Mouse (Mus musculus): ENCODE measurements around the gene Eef1akmt3. TPM values are rescaled to one million over a fixed set of nuclear protein-coding genes. Genes with fewer than 3 reads are reported as not detected.
"Not testable (repeated sequence)": the region's sequence is repeated elsewhere in the genome, so short reads cannot be mapped to it uniquely, and the experiment has no call there.

Eef1akmt3 gene
- total RNA-seq, 1 experiment: 0.49 TPM

DNA sequence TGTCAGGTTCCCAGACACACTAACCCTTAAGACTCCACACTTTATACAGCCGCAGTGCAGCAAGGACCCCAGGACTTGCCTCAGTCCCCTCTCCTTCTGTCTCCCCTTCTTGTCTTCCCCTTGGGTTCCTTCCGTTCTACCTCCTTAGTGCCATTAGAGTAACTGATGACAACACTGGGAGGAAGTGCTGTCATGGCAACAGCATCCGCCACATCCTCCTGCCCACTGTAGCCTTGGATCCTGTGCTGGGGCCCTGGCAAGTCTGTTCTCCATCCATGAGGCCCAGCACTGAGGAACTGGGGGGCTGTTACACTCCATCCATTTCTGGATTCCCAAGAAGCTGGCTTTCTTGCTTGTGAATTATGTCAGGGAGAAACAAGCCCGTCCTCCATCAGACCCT lies 34.8 kb upstream of the Eef1akmt3 start:
- DNase-seq (ENCODE audit: low read depth, low spot score): no peak
- Histone ChIP-seq H3K9ac (ENCODE audit: insufficient read depth, low read depth, low read length, poor library complexity, severe bottlenecking) (no peak overlapping the region), H3K4me3 (ENCODE audit: insufficient read depth in 1 of 2, low read depth in 1 of 2, low read length in 2 of 2, poor library complexity in 1 of 2, severe bottlenecking in 1 of 2) (no peak overlapping the region), H3K9me3 (ENCODE audit: control insufficient read depth, insufficient read depth, low read depth, low read length) (no peaks in the 10 kb centered on the region), H3K27ac (ENCODE audit: insufficient read depth, low read depth, low read length, poor library complexity, severe bottlenecking) (no peak overlapping the region), H3K4me1 (ENCODE audit: control insufficient read depth in 2 of 2, insufficient read depth in 2 of 2, low read length in 2 of 2, poor library complexity in 1 of 2) (peaks cover 0 to 12% of the 10 kb centered on the region in 2 experiments; a peak in 1 of 4 replicates), H3K36me3 (ENCODE audit: control insufficient read depth, insufficient read depth, low read length, poor library complexity, severe bottlenecking) (no peaks in the 10 kb centered on the region)
- in situ Hi-C loops (cut with MboI; ENCODE audit: low sequenced_read_pairs in 2 of 2, unreplicated experiment in 2 of 2): no loop called here
- TF ChIP-seq CHD2 (IDR thresholded peaks at IDR 0.05; ENCODE audit: low read depth, low read length): no peak

DNA sequence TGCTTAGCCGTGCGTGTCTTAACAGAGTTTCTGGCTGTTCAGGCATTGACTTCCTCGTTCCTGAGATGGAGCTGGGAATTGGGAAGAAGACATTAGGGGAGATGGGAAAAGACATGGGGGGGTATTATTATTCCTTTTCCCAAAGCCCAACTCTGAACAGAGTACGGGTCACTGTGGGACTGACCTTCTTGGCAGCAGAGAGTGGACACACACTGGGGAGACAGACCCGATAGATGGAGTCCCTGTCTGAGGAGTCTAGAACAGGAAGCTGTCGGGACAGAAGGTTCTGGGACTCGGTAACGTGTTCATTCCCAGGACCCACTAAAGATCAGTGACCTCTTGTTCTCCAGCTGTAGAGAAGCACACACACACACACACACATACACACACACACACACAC lies 34.3 kb upstream of the Eef1akmt3 start:
- no peaks in the 10 kb centered on the region for H3K9me3 ChIP-seq (ENCODE audit: control insufficient read depth, insufficient read depth, low read depth, low read length)
- H3K4me3 ChIP-seq (ENCODE audit: insufficient read depth in 1 of 2, low read depth in 1 of 2, low read length in 2 of 2, poor library complexity in 1 of 2, severe bottlenecking in 1 of 2): no peak overlapping the region
- no peak for DNase-seq (ENCODE audit: low read depth, low spot score)
- H3K4me1 ChIP-seq (ENCODE audit: control insufficient read depth in 2 of 2, insufficient read depth in 2 of 2, low read length in 2 of 2, poor library complexity in 1 of 2): peaks cover 0 to 9% of the 10 kb centered on the region in 2 experiments; a peak in 1 of 4 replicates
- H3K27ac ChIP-seq (ENCODE audit: insufficient read depth, low read depth, low read length, poor library complexity, severe bottlenecking): no peak overlapping the region
- no peak overlapping the region for H3K9ac ChIP-seq (ENCODE audit: insufficient read depth, low read depth, low read length, poor library complexity, severe bottlenecking)
- H3K36me3 ChIP-seq (ENCODE audit: control insufficient read depth, insufficient read depth, low read length, poor library complexity, severe bottlenecking): no peaks in the 10 kb centered on the region
- in situ Hi-C loops (cut with MboI; ENCODE audit: low sequenced_read_pairs in 2 of 2, unreplicated experiment in 2 of 2): no loop called here
- TF ChIP-seq ZC3H11A (IDR thresholded peaks at IDR 0.05; ENCODE audit: borderline replicate concordance, low read depth, low read length) (no peak), CHD2 (IDR thresholded peaks at IDR 0.05; ENCODE audit: low read depth, low read length) (no peak), MAFK (IDR thresholded peaks at IDR 0.05; ENCODE audit: insufficient read depth, low read depth, low read length) (no peak), ZNF384 (IDR thresholded peaks at IDR 0.05; ENCODE audit: low read depth, low read length) (no peak), HCFC1 (IDR thresholded peaks at IDR 0.05; ENCODE audit: borderline replicate concordance, insufficient read depth, low read length) (no peak)

DNA sequence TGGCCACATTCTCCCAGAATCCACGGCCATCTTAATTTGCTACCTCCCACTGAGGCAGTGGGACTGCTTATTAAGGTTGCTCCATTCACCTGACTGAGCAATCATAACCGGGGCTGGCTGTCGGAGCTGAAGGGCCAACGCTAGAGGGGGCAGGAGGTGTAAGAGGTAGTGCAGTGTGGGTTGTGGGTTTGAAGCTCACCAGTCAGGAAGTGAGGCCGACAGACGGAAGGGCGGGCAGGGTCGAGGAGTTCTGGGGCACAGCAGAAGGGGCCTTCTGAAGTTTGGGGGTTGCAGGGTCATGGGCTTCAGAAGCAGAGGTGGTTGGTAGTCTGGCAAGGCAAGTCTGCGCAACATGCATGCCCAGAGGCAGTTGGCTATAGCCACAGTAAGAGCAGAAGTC lies 33.8 kb upstream of the Eef1akmt3 start, which contains the start of gene Agap2:
Gene Agap2 (plus strand): TSS at position 205 of the 400 bp plus-strand sequence.
- no peak for TF ChIP-seq CHD2 (IDR thresholded peaks at IDR 0.05; ENCODE audit: low read depth, low read length)
- TF ChIP-seq MAFK (IDR thresholded peaks at IDR 0.05; ENCODE audit: insufficient read depth, low read depth, low read length): no peak
- no peak for TF ChIP-seq HCFC1 (IDR thresholded peaks at IDR 0.05; ENCODE audit: borderline replicate concordance, insufficient read depth, low read length)
- no peak for TF ChIP-seq ZC3H11A (IDR thresholded peaks at IDR 0.05; ENCODE audit: borderline replicate concordance, low read depth, low read length)
- TF ChIP-seq ZNF384 (IDR thresholded peaks at IDR 0.05; ENCODE audit: low read depth, low read length): no peak
- no peak for DNase-seq (ENCODE audit: low read depth, low spot score)
- Histone ChIP-seq H3K27ac (ENCODE audit: insufficient read depth, low read depth, low read length, poor library complexity, severe bottlenecking) (no peak within 1 kb of the TSS), H3K36me3 (ENCODE audit: control insufficient read depth, insufficient read depth, low read length, poor library complexity, severe bottlenecking) (no peaks in the 10 kb centered on the region), H3K9me3 (ENCODE audit: control insufficient read depth, insufficient read depth, low read depth, low read length) (no peaks in the 10 kb centered on the region), H3K4me3 (ENCODE audit: insufficient read depth in 1 of 2, low read depth in 1 of 2, low read length in 2 of 2, poor library complexity in 1 of 2, severe bottlenecking in 1 of 2) (no peak within 1 kb of the TSS), H3K9ac (ENCODE audit: insufficient read depth, low read depth, low read length, poor library complexity, severe bottlenecking) (no peak within 1 kb of the TSS), H3K4me1 (ENCODE audit: control insufficient read depth in 2 of 2, insufficient read depth in 2 of 2, low read length in 2 of 2, poor library complexity in 1 of 2) (peaks cover 0 to 5% of the 10 kb centered on the region in 2 experiments; a peak in 1 of 4 replicates)
- in situ Hi-C loops (cut with MboI; ENCODE audit: low sequenced_read_pairs in 2 of 2, unreplicated experiment in 2 of 2): no loop called here

DNA sequence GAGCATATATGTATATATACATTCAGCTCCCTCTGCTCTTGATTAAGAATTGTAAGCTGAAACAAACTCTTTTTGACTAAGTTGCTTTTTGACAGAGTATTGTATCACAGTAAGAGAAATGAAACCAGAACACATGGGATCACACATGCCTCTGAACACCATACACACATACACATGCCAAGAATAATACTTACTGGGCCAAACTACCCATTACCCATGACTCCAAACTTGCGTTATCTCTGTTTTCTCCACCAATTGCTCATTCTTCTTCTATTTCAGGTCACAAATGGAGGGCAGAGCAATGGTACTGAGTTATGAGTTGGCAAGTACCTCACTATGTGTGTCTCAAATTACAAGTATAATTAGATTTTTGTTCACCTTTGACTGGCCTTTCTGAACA lies 32.7 kb upstream of the Eef1akmt3 start:
- no peak overlapping the region for H3K27ac ChIP-seq (ENCODE audit: insufficient read depth, low read depth, low read length, poor library complexity, severe bottlenecking)
- no peaks in the 10 kb centered on the region for H3K36me3 ChIP-seq (ENCODE audit: control insufficient read depth, insufficient read depth, low read length, poor library complexity, severe bottlenecking)
- TF ChIP-seq MAFK (IDR thresholded peaks at IDR 0.05; ENCODE audit: insufficient read depth, low read depth, low read length) (no peak), ZC3H11A (IDR thresholded peaks at IDR 0.05; ENCODE audit: borderline replicate concordance, low read depth, low read length) (no peak), ZNF384 (IDR thresholded peaks at IDR 0.05; ENCODE audit: low read depth, low read length) (no peak), CHD2 (IDR thresholded peaks at IDR 0.05; ENCODE audit: low read depth, low read length) (no peak), HCFC1 (IDR thresholded peaks at IDR 0.05; ENCODE audit: borderline replicate concordance, insufficient read depth, low read length) (no peak)
- in situ Hi-C loops (cut with MboI; ENCODE audit: low sequenced_read_pairs in 2 of 2, unreplicated experiment in 2 of 2): no loop called here
- H3K9me3 ChIP-seq (ENCODE audit: control insufficient read depth, insufficient read depth, low read depth, low read length): no peaks in the 10 kb centered on the region
- H3K4me1 ChIP-seq (ENCODE audit: control insufficient read depth in 2 of 2, insufficient read depth in 2 of 2, low read length in 2 of 2, poor library complexity in 1 of 2): peaks cover 0 to 5% of the 10 kb centered on the region in 2 experiments; a peak in 1 of 4 replicates
- H3K4me3 ChIP-seq (ENCODE audit: insufficient read depth in 1 of 2, low read depth in 1 of 2, low read length in 2 of 2, poor library complexity in 1 of 2, severe bottlenecking in 1 of 2): no peak overlapping the region
- no peak for DNase-seq (ENCODE audit: low read depth, low spot score)
- no peak overlapping the region for H3K9ac ChIP-seq (ENCODE audit: insufficient read depth, low read depth, low read length, poor library complexity, severe bottlenecking)

DNA sequence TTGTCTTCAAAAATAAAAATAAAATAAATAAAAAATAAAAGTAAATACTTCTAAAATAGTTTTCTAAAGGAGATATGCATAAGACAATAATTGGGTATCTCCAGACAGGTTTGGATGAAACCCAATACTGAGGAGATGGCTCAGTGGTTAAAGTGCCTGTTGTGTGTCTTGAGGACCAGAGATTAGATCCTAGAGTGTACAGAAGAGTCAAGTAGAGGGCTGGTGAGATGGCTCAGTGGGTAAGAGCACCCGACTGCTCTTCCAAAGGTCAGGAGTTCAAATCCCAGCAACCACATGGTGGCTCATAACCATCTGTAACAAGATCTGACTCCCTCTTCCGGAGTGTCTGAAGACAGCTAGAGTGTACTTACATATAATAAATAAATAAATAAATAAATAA lies 31.7 kb upstream of the Eef1akmt3 start:
- in situ Hi-C loops (cut with MboI; ENCODE audit: low sequenced_read_pairs in 2 of 2, unreplicated experiment in 2 of 2): not testable (repeated sequence)

DNA sequence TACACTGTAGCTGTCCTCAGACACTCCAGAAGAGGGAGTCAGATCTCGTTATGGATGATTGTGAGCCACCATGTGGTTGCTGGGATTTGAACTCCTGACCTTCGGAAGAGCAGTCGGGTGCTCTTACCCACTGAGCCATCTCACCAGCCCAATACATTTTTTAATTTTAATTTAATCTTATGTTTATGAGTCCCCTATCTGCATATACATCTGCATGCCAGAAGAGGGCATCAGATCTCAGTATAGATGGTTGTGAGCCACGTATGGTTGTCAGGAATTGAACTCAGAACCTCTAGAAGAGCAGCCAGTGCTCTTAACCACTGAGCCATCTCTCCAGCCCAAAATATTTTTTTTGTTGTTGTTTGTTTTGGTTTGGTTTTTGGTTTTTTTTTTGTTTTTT lies 31.0 kb upstream of the Eef1akmt3 start:
- H3K9ac ChIP-seq (ENCODE audit: insufficient read depth, low read depth, low read length, poor library complexity, severe bottlenecking); H3K4me1 ChIP-seq (ENCODE audit: control insufficient read depth in 2 of 2, insufficient read depth in 2 of 2, low read length in 2 of 2, poor library complexity in 1 of 2); DNase-seq (ENCODE audit: low read depth, low spot score); H3K27ac ChIP-seq (ENCODE audit: insufficient read depth, low read depth, low read length, poor library complexity, severe bottlenecking); H3K4me3 ChIP-seq (ENCODE audit: insufficient read depth in 1 of 2, low read depth in 1 of 2, low read length in 2 of 2, poor library complexity in 1 of 2, severe bottlenecking in 1 of 2); in situ Hi-C loops (cut with MboI; ENCODE audit: low sequenced_read_pairs in 2 of 2, unreplicated experiment in 2 of 2); H3K9me3 ChIP-seq (ENCODE audit: control insufficient read depth, insufficient read depth, low read depth, low read length): not testable (repeated sequence)
- H3K36me3 ChIP-seq (ENCODE audit: control insufficient read depth, insufficient read depth, low read length, poor library complexity, severe bottlenecking): peaks cover 11% of the 10 kb centered on the region

More for the DNA sequence above, 31.7 kb upstream of the Eef1akmt3 start:
- H3K9me3 ChIP-seq (ENCODE audit: control insufficient read depth, insufficient read depth, low read depth, low read length); H3K27ac ChIP-seq (ENCODE audit: insufficient read depth, low read depth, low read length, poor library complexity, severe bottlenecking); H3K36me3 ChIP-seq (ENCODE audit: control insufficient read depth, insufficient read depth, low read length, poor library complexity, severe bottlenecking); H3K4me3 ChIP-seq (ENCODE audit: insufficient read depth in 1 of 2, low read depth in 1 of 2, low read length in 2 of 2, poor library complexity in 1 of 2, severe bottlenecking in 1 of 2); H3K9ac ChIP-seq (ENCODE audit: insufficient read depth, low read depth, low read length, poor library complexity, severe bottlenecking); H3K4me1 ChIP-seq (ENCODE audit: control insufficient read depth in 2 of 2, insufficient read depth in 2 of 2, low read length in 2 of 2, poor library complexity in 1 of 2); DNase-seq (ENCODE audit: low read depth, low spot score): not testable (repeated sequence)

Measured in ES-E14 (cell line).